Mouse (Mus musculus): ENCODE data around the gene Tm9sf1.

GRCm38 (mm10) chr14:55592226-55592625, 51.4 kb downstream of the Tm9sf1 start:
- TF ChIP-seq CTCF (IDR thresholded peaks at IDR 0.05; ENCODE audit: low read depth, low read length) (no peak), POLR2A (IDR thresholded peaks at IDR 0.05; ENCODE audit: borderline replicate concordance, low read depth, low read length) (no peak)
